Mouse (Mus musculus) adrenal gland, adult (tissue): ENCODE results near the gene Gm17349.

Experiments used
- DNase-seq, 2 experiments: peaks; one replicate each; pipeline ENCODE4 v3.0.0; 2022 to 2023; ENCODE audit warnings: low spot score in 1 of 2; ENCODE audit not compliant: inconsistent age in 2 of 2

Gene Gm17349

DNA sequence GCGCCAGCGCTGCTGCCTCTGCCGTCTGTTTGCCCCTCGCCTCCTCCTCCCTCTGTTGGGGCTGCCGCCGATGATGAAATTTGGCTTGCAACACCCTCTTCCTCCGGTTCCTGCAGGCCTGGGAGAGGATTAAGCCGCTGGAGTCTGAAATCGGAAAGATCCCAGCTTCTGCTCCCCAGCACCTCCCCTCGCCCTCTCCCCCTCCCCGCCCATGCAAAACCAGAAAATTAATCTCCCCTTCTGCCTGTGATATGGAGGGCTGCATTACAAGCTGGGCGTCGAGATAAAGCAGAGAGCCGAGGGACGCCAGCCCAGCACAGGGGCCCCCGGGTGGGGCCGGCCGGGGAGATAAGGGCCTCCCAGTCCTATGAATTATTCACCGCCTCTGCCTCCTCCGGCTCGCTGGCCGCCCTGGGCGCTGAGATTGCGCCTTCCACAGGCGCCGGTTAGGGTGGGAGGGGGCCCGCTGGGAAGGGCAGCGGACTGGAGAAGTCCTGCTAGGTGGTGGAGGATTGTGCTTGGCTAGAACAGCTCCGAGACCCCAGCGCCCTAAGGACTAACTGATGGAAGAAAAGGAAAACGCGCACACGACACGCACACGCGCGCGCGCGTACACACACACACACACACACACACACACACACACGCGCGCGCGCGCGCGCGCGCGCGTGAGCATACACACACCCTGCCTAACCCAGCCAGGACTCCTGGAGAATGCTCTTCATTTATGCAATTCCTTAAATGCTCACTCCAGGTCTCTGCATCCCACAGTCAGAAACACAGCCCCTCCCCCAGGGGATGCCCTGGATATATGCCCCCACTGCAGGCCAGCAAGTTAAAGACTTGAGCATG, 40.5 kb downstream of the Gm17349 start:
- DNase-seq = peak; percentile 39 to 83

- no peak for DNase-seq
Measured at GRCm38 (mm10) chr15:99663964-99664599, 41.2 kb downstream of the Gm17349 start.

- DNase-seq = no peak
Measured at GRCm38 (mm10) chr15:99662371-99662770, 42.9 kb downstream of the Gm17349 start.

DNA sequence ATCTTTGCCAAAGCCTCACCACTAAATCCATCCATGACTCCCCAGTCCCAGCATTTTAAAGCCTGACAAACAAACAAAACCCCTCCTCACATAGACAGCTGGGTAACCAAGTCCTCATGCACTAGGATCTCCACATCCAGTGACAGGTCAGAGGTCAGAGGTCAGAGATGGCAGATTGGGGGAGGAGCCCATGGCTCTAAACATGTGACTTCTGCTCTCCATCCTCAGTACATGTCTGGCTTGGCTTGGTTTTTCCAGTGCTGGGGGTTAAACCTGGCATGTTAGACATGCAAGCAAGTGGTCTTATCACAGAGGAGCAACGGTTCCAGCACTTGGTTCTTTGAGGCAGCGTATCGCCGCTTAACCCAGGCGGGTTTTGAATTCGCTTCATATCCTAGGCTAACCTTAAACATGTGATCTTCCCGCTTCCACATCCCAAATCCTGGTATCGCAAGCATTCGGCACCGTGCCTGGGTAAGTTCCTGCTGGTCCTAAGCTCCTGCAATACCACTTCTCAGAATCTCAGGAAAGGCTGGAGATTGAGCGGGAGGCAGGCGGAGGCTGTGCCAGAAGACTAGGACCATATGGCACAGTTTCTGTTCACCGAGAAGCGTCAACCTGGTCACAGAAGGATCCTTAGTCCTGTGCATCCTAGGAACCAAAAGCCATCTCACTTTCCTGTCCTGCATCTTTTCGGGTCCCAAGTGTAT, 44.0 kb downstream of the Gm17349 start:
- DNase-seq = no peak

GRCm38 (mm10) chr15:99658437-99658836, 46.9 kb downstream of the Gm17349 start:
- DNase-seq = no peak

DNA sequence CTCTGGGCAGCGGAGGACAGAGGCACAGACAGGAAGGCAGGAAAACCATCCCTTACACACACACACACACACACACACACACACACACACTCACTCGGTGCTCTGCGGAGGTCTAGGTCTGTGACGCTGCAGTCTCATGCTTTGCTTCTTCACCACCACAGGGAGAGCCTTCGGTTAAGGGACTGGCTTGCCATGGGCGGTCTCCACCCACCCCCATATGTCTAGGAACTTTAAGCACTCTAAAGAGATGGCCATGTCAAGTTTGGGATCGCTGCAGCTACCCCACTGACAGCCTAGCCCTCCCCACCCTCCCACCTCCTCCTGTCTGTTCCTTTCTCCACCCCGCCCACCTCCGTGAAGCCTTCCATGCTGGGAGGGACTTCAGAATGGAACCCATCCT, 49.3 kb downstream of the Gm17349 start:
- DNase-seq = no peak

- DNase-seq = no peak
Measured at GRCm38 (mm10) chr15:99653876-99654275, 51.4 kb downstream of the Gm17349 start.

DNA sequence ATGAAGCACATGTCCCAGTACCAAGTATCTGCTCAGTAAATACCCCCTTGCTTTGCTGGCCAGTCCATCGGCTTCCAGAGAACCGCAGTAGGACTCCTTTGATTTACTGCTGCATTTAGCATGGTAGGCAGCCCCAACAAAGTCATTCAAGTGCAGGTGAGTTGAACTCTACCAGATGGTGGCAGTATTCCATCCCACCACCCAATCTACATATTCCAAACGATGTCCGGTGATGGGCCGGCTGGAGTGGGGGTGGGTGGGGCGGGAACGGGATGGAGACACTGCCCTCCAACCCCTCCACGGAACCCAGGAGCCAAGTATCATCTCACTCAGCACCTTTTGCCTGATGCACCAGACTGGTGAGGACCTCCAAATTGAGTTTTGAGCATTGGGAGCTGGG, 52.0 kb downstream of the Gm17349 start:
- DNase-seq = no peak
